Mouse (Mus musculus) right cerebral cortex, postnatal 4 days (tissue): ENCODE measurements at regions not wholly inside any gene's neighbourhood (a gene's known extent, or its start where the extent isn't known, plus 50 kb on each side); places are given as distances from the start of the nearest gene placed in this dataset.

ENCODE experiments used
- DNase-seq: peaks from one replicate; pipeline ENCODE4 v3.0.0-alpha.2; 2022

DNA sequence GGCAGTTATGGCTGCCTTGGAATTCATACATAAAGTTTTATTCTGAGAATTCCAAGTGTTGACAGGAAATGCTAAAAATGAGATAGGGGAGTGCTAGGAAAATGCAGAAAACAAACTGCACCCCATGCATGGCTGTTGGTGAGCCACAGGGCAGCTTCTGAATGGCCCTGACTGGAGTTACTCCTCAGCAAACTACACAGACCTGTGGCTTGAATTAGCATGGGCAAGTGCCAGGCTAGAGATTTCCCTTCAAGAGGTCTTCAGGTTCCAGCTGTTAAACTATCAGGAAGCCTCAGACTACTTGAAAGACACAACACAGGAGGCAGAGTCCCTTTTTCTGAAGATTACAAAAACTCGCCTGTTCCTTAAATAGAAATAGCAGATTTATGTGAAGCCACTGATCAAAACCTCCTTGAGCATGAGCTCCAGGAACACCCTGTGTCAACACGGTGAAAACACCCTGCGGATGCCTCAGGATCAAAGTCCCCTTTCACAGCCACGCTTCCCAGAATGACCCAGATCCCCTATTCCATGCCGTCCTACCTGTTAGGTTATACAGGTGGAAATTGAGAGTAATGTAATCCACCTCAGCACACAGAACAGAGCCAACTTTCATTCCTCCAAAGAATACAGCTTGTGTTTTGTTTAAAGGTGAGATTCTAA, 217.9 kb upstream of the Impg1 start:
- no peak for DNase-seq

DNA sequence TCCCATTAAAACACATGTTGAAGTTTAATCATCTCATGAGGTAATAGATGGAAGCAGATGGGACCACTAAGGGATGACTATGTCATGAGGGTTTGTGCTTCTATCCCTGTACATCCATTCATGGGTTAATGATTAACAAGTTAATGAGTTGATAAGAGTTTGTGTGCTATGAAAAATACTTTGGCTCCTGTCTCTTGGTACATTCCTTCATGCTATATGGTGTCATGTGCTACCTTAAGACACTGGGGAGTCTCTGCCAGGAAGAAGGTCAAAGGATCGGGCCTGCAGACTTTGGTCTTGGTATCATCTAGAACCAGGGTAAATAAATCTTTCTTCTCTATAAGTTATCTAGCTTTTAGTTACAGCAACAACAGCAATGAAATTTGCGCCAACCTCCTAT, 216.4 kb upstream of the Impg1 start:
- DNase-seq: no peak

DNA sequence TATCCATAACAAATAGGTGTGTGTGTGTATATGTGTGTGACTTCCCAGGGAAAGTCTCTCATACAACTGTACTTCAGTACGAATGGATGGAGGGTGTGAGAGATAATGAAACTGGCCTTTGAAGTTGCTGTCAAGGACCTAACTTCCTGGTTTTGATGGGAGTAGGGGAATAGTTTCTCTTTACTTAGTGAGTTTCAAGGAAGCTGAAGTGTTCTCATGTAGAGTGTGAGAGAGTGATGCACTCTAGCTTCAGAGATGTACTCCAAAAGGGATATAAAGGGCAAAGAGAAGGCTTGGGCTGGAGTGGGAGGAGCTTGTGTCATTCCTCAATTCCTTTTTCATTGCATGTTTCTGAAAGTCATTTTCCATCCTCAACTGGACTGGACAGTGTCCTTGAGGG, 206.2 kb upstream of the Impg1 start:
- DNase-seq: no peak

DNA sequence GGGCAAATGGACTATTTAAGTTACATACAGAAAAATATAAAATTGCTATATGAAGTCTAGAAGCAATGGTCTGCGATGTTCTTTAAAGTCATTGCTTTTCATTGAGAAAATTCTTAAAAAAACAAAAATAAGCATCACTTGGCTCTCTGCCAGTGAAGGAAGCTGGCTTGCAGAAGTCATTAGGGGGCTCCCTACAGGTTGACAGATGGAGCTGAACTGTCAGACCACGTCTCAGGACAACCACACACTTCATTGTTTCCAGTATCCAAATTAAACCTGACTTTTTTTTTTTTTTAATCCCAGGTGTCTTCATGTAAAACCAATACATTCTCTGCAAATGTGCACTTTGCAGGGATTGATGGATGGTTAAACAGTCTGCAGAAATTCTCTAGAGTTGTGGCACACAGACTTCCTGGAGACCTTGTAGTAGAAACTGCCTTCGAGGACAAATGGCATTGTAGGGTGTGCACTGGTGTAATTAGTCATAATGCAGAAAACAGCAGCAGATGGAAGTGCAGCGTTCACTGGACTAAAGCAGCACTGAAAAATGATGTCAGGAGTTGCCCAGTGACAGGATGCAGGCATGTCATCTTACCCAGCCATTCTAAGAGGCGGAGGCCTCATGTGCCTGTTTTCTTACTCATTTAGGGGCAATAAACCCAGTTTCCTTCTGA, 203.4 kb upstream of the Impg1 start:
- DNase-seq: no peak

DNA sequence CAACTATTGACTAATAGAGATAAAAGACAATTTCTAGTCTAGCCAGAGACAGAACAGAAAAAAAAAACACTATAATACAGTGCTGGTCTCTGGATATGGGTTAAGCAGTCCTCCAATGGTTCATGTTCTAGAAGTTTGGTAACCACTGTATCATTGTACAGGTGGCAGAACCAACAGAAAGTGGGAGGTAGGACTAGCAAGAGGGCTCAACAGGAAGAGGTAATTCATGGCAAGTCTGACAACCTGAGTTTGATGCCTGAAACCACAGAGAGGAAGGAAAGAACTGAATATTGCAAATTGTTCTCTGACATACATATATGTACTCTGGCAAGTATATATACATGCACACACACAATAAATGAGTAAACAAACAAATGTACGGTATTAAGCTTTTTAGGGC, 193.5 kb upstream of the Impg1 start:
- DNase-seq: no peak

DNA sequence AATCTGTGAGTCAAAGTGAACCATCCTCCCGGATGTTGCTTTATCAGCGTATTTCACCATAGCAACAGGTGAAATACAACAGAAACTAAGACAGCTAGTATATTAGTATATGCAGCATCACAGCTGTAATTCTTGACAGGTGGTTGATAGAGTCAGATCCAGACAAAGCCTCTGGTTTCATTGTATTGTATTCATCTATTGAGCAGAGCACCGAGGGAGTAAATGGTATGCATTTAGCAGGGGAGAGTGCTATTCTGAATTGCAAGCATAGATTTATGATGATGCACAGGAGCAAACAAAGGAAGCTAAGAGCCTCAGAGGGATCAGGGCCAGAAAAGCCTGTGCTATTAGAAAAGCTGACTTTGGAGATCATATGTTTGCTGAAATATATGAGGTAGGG, 149.8 kb upstream of the Impg1 start:
- no peak for DNase-seq

DNA sequence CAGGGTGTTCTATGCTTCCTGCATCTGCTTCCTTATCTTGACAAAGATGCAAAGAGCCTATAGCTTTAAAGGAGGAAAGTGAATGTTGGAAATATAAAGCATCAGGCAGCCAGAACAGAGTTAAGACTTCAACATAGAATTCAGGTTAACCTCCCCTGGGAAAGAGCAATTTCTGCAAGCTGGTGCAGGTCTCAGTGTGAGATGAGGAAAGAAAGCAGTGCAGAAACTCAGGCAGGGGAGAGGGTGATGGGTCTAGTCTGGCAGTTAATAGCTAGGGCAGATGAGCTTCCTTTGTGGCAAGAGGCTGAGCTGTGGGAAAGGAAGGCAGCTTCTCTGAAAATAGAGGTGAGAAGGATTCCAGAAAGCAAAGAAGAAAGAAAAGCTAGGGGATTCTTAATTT, 134.7 kb upstream of the Impg1 start:
- DNase-seq: no peak

DNA sequence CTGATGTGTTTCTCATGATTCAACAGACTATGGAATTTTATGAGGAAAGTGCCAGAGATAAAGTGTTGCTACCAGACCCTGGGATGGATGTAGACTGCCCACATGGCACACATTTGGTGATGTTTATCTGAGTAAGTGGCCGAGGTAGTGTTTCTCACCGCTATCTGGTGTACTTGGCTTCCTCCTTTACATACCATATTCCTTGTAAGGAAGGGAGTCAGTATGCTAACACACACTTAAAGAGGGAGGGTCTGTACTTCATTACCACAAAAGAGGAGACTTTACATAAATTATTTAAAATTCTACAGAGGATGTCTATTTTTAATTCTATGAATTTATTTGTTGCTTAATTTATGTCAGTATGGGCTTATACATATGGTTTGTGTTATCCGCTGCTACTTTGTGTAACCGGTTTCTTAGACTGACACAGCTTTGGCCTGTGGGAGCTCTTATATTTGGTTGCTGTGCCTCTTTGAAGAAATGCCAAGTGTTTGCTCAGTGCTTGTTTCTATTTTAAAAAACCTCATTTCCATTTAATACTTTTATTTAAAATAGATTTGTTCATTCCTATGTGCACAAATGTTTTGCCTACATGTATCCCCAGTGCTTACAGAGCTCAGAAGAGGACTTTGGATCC, 100.2 kb upstream of the Impg1 start:
- no peak for DNase-seq

DNA sequence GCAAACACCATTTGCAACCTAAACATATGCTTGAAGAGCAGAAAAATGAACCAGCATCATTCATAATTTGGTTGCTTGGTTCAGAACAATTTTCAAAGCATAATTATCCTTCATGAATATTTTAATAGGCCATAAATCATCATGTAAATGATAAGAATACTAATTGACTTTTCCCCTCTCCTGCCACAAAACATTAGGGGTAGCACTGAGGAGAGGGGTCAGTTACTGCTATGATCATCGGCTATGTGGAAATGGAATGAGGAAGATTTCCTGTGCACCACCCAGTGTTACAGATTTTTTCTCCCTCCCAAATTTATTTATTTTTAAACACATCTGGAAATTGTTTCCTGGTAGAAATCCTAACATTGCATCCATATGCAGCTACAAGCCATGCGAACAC, 98.4 kb upstream of the Impg1 start:
- DNase-seq: no peak

DNA sequence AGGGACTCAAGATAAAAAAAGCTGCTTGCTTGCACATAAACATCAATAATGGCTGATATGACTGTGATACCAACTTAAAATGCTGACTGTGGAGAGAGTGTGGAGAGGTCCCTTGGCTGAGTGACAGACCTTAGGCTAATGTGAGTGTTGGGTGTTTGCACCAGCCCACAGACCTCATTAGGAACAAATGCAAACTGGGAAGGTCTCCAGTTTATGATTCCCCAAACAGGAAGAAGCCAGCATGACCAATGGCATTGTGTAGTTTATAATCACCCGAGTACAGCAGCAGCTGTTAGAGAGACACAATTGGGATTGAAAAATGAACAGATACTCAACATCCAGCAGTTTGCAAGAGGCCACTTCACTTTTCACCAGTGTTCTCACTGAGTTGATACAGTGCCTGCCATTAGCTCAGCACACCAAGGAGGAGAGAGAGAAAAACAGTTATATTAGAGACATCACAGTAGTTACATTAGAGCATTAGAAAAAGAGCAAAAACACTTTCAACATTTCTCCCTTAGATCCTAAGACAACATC, 90.3 kb upstream of the Impg1 start:
- no peak for DNase-seq
